Mouse (Mus musculus) heart, postnatal 25 days (tissue): ENCODE measurements around the gene Ankrd34b. TPM values are rescaled to one million over a fixed set of nuclear protein-coding genes. Genes with fewer than 3 reads are reported as not detected.

ENCODE experiments used
- DNase-seq: peaks from one replicate; pipeline ENCODE4 v3.0.0; 2022; ENCODE audit warnings: low spot score
- intact Hi-C: fragments of 180-260 bp; cut with DNase I; formaldehyde crosslinking; loops from one replicate; pipeline ENCODE4 v1.15.1; 2025
- total RNA-seq, 2 experiments: library from RNA; stranded (reverse); gene quantifications; 2 replicates each; pipeline ENCODE4 v1.2.3; 2021

Gene Ankrd34b
- total RNA-seq: not detected

DNA sequence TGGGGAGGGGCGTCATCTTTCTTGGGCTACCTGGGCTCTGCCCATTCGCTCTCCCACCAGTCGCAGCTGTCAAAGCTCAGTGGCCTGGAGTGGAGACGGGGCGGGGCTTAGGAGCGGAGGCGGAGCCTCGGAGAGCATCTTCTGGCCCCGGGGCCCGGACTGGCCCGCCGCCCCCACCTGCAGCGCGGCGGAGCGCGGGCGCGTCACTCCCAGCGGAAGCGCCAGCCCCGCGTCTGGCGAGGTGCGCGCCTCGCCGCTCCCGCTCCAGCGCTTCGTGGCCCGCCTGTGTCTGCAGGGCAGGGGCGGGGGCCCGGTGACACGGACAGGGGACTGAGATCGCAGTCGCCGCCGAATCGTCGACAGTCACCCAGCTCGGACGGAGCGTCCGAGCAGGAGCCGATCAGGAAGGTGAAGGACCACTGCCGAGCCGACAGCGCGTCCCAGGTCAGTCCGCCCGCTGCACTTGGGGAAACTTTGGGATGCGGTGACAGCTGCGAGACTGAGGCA, at the start of gene Ankrd34b:
Gene Ankrd34b (plus strand): TSS at position 139 of the 507 bp plus-strand sequence.
- intact Hi-C loops: no loop called here
- DNase-seq: no peak

DNA sequence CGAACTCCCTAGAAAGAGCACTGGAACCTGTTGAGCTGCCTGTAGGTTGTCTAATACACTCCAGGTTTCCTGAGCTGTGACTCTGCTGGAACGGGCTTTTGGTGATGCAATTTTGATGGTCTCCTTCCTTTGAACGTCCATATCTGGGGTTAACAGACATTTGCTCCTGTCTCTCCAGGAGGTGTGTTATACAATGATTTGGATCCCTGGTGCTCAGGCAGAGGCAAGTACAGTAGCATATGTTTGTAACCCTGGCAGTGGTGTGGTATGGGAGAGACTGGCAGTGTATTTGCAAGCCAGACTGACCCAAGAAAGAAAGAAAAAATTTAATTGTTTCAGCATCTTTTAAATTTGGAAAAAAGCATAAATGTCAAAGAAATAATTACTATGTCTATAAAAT, 38.3 kb upstream of the Ankrd34b start:
- intact Hi-C loops: no loop called here
- DNase-seq: no peak

DNA sequence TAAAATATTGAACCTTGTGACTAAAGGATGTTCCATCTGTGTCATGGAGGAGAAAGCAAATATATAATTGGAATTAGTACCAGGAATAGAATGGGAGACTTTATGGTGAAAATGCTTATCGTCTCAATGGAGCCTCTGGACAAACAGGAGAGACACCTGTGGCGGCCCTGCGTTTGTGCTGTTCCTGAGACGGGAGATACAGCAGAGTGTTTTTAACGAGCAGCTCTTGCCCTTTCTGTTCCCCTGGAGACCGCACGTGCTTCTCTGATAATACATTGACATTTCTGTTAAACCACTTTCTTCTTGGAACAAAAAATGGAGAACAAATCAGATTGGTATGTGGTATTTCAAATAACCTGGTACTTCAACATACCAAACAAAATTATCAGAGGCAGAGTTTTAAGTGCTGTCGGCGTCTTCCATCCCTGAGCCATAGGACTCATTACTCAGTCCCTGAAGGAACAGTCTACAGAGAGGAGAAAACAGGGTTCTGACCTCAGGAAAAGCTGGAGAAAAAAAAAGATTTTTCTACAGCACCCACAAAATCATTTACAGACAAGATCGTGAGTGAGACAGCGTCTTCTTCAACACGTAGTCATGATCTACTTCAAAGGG, 32.5 kb upstream of the Ankrd34b start:
- intact Hi-C loops: no loop called here
- no peak for DNase-seq

DNA sequence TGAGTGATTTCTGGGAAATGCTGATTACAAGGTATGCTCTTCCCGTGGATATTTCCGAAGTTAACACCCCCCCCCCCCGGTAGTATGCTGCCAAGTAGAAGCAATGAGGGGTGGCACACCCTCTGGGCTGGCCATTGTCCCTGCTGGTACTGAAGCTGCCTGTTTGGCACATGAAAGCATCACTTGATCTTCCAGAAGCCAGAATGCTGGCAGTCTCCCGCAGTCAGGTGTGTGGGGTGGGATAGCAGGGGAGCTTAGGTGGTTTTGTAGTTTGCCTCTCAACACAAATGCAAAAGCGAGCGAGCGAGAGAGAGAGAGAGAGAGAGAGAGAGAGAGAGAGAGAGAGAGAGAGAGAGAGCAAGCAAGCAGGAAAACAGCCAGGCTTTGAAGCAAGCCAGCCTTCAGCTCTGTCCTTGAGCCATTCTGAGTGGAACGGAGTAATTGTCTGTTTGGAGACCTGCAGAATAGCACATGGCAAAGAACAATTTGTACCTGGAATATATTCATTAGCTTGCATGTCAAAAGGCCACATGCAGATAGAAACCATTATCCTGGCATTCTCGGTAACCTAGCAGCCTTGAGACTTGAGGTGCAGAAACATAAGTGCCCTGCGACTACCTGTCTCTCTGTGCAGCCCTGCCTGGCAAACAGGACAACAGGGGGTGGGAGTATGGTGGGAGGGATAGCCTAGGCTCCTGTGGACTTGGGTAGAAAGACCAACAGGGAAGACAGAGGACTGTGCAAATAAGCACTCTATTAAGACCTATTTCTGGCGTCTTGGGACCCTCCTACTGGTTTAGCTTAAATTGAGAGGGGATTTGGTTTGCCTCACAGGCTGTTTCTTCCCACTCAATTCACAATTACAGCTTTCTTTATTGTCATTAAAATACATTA, 27.0 kb upstream of the Ankrd34b start:
- intact Hi-C loops: no loop called here
- no peak for DNase-seq

DNA sequence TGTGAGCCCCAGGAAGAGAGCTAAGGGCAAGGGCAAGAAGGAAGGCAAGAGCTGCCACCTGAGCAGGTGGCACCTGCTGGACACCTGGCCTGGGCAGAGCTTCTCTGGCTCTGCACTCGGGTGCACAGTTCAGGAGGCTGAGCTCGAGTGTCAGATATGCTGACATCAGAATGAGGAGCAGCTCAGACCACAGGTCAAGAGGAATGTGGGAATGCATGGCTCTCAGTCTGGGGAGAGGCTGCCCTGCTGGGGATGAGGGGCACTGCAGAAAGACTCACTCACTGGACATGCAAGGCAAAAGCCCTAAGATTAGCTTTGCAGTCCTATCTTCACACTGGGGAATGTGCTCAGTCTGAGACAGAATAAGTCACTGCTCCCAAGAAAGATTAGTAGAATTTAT, 23.6 kb upstream of the Ankrd34b start:
- no peak for DNase-seq
- intact Hi-C loops: no loop called here

DNA sequence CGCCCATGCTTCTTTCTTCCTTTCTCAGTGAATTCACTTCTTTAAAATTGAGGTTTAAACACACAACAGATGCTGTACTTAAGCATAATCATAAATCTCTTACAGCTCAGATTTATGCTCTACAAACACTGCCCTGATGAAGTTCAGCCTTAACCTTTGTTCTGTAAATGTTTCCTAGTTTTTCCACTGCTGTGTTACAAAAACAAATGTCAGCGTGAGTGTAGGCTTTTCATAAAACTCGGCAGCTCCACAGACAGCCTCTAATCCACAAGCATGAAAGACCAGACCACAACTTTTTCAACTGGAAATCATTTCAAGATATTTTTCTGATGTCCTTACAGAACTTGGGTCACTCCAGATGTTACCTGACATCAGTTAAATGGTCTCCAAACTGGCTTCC, 22.2 kb upstream of the Ankrd34b start:
- intact Hi-C loops: no loop called here
- DNase-seq: no peak

DNA sequence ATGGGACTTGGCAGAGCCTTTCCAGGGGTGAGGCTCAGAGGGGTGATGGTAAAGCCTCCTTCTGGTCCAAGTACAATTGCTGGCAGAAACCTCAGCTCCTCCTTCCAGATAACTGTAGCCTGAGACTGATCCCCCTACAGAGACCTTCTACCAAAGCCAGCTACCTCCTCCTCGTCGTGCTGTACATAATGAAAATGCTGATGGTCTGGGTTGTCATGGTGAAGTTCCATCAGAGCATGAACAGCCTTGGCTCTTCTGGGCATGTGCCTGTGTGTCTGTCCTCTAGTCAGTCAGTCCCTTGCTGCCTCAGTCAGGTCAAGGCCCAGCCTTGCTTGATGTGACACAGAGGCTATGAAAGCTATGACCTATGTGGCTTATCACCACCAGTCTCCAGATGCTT, 15.2 kb upstream of the Ankrd34b start:
- no peak for DNase-seq
- intact Hi-C loops: no loop called here

DNA sequence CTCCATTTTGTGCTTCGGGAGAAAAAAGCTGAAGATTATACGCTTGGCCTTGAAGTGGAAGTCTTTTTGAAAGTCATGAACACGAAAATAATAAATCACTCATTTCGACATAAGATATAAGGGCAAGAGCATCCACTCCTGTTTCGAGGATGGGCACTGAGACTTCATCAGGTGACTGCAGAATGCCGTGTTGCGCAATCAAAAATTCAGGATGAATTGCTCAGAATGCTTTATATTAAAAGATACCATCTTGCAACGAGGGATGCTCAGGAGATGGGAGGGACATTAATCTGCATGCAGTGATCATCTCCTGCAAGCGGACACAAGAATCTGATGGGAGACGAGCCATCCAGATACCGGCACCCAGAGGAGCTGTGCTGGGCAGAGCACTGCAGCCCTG, 6.1 kb upstream of the Ankrd34b start:
- intact Hi-C loops: no loop called here
- no peak for DNase-seq

DNA sequence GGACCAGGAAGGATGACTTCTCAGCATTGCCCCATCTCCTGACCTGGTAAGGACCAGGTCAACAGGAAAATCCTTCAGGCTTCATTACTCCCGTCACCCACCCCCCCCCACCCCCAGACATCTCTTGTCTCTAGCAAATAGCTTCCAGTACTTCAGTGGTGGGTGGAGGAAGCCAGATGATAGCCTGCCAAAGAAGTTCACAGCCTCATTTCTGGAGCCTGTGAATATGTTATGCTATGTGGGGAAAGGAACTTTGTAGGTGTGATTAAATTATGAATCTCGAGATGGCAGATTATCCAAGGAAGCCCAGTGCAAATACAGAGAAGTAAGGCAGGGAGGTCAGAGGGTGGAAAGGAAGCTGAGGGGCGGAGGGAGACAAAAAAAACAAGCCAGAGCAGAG, 2.0 kb upstream of the Ankrd34b start:
- no peak for DNase-seq
- intact Hi-C loops: no loop called here

DNA sequence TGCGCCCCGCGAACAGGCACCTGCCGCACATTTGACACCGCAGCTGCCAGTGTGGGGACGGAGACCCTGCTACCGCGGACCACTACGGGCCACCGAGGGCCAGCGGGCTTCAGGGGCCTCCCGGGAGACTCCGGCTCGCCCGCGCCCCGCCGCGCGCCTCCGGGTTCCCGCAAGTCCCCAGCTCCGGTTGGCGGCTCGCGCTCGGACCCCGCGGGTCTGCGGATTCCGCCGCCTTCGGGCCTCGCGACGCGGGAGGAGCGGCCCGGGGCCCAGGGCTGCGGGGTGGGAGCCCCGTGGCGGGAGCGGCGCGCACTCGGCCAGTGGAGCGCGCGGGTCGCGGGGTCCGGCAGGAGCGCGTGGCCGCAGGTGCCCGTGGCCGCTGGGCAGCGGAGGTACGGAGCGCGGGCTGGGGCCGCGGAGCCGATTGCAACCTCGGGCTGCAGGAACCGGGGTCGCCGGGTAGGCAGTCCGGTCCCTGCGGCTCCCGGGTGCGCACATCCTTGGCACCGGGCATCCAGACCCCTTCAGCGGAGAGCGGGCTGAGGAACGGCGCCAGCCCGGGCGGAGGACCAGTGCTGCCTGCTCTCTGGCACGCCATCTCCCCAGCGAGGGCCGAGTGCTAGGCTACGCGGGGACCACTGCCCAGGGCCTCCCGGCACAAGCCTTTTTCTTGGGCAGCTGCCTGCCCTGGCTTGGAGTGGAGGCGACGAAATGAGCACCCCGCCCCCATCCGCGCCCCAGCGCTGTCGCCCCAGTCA, 777 bp downstream of the Ankrd34b start:
- intact Hi-C loops: no loop called here
- DNase-seq: no peak

DNA sequence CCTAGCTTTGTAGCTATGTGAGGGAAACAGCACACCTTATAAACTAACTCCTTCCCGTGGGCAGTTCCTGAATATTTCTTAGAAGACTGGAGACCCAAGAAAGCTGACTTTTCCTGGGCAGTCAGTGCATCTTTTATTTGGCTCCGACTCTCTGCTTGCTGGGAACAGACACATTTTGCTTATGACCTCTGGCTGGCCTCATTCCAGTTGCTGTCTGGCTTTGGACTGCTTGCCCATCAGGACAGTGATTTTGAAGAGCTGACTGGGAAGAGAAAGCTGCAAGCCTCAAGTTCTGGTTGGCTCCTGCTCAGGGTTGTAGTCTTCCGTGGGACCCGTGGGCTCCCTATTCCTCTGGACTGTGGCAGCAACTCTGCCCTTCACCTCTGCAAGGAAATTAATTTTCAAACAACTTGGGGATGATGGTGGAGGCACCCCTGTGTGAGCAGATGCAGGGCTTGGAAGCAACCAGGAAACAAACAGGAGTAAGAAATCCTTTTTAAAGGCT, 1.7 kb downstream of the Ankrd34b start:
- no peak for DNase-seq
- intact Hi-C loops: no loop called here

DNA sequence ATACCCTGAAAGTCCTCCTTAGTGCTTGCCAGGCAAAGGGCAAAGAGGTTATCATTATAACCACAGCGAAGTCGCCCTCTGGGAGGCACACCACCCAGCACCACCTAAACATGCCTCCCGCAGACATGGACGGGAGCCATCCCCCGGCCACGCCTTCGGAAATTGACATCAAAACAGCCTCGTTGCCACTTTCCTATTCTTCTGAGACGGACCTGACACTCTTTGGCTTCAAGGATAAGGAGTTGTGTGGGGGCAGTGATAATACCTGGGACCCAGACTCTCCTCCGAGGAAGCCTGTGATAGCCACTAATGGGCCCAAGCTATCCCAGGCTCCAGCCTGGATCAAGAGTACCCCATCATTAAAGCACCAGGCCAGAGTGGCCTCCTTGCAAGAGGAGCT, 13.0 kb downstream of the Ankrd34b start:
- intact Hi-C loops: no loop called here

DNA sequence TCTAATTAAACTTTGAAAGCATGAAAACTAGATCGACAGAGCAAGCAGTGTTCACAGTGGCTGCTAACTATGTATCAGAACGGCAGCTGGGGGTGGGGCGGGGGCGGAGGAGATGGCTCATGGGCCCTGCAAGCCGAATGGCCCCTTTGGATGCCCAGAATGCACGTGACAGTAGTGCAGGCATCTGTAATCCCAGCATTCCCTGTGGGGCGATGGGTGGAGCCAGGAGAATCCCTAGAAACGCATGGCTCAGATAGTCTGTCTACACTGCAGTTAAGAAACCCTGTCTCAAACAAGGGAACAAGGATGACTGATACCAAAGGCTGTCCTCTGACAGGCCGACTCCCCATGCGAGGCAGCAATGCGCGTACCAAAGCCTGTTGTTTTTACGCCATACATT, 14.6 kb downstream of the Ankrd34b start:
- intact Hi-C loops: no loop called here
- no peak for DNase-seq

More for the DNA sequence above, 13.0 kb downstream of the Ankrd34b start:
- no peak for DNase-seq

DNA sequence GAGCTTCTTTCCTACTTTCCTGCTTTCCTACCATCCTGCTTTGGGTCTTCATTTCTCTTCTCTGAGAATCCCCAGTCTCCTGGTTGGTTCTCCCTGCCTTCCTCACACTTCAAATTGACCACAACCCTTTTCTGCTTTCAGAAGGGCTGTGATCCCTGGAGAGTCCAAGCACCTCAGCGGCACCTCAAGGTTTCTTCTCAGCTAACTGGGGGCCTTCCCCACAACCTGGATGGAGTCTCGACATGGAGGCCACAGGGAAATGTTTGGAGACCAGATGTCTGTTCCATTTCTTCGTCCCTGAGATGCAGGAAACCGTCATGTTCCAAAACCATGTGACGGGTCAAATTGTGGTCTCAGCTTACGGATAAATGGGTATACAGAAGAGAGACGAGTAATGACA, 21.2 kb downstream of the Ankrd34b start:
- DNase-seq: no peak
- intact Hi-C loops: no loop called here

DNA sequence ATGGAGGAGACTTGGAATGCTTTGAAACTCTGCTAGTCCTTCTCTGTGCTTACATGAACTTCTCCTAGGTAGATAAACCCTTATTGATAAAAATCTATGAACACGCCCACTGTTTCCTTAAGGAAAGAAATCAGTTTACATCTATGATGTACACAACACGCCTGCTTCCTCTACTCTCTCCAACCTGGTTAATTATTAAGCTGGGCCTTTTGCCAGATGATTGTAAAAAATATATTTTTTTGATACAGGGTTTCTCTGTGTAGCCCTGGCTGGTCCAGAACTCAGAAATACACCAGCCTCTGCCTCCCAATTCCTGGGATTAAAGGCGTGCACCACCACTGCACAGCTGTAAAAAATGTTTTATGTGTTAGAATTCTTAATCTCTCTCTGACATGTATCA, 39.0 kb downstream of the Ankrd34b start:
- intact Hi-C loops: no loop called here
- no peak for DNase-seq

DNA sequence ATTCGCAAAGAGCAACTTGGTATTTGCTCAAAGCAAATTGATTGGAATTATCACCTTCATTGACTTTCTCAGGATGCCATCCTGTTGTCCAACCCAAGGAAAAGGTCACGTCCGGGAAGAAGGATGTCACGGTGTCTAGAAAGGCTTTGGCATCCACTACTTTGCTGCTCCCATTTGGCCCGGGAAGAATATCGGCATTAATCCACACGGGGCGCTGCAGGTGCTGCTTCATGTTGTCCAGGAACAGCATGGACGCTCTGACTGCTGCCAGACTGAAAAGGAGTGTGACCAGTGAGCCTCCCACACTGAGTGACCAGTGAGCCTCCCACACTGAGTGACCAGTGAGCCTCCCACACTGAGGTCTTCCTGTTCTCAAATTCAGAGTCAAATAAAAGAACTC, 42.2 kb downstream of the Ankrd34b start:
- intact Hi-C loops: no loop called here
- no peak for DNase-seq

DNA sequence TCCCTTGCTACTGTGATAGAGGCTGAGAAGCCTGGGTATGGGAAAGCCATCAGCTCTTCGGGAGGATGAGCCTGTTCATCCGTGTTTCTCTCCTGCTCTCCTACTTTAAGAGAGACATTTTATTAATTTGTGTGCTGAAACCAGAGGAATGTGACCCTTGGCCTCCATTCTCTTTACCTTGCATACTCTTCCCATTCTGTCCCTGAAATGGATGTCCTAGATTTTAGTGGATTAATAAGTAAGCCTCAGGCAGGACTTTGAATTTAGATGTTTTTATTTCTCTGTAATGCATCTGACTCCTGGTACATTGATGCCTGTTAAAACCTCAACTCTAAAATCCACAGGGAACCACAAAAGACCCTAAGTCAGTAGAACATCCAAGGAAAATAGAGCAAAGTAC, 43.7 kb downstream of the Ankrd34b start:
- intact Hi-C loops: no loop called here
- DNase-seq: no peak

DNA sequence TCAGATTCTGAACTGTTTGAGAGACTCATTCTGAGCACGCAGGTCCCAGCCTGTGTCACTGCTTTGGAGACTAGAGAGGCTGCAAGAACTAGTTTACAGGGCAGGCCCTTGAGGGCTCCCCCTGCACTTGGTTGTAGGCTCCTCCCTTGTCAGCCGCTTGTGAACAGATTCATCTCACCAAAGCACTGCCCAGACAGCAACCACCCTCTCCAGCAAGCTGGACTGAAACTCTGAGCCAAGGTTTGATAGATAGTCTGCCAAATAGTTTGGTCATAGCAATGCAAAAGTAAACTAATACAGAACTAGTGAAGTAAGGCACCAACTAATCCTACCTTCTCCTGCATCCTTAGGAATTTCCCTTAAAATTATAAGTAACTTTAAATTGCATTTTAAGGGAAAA, 44.5 kb downstream of the Ankrd34b start:
- intact Hi-C loops: no loop called here

DNA sequence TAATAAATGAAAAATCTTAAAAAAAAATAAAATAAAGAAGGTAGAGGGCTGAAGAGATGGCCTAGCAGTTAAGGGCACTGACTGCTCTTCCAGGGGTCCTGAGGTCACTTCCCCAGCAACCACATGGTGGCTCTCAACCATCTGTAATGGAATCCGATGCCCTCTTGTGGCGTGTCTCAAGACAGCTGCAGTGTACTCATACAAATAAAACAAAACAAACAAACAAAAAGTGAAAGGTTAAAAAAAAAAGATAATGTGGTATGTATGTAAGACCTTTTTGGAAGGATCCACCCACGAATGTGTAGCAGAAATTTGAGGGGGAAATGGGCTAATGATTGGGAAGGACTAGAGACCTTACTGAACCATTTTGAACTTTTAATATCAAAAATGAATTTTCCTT, 57.7 kb downstream of the Ankrd34b start:
- intact Hi-C loops: loop anchor here (2.0 kb wide), 1 partner anchor 127 kb away; no protein-coding TSS in a partner anchor
- DNase-seq: no peak

More for the DNA sequence above, 44.5 kb downstream of the Ankrd34b start:
- DNase-seq: no peak

DNA sequence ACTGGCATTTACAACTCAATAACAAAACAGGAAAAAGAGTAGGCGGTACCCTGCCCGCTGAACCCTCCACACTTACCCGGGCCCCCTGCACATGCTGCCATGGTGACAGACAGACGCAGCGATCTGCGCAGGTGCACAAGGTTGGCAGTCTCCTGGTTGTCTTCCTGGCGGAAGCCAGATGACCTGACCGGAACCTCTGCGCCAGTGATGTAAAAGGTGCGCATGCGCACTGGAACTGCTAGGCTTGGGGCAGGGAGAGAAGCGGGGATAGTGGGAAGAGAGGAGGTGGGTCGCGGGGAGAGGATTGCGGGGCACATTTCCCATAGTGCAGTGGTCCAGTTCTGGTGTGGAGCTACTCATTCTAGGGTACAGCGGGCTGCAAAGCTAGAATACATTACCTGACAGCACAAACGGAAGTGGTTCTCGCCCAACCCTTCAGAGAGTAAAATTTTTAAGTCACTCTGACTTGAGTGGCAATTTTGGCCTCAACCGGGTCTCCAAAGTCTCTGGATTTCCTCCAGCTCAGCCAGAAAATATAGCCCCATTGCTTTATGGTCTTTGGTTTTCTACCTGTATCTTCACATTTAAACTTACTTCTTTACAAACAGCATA, 58.3 kb downstream of the Ankrd34b start, which contains the start of gene Fam151b:
Gene Fam151b (minus strand): TSS at position 164 of the 612 bp plus-strand sequence.
- intact Hi-C loops: loop anchor here (2.0 kb wide), 2 partner anchors 127 to 575 kb away; no protein-coding TSS in a partner anchor
- DNase-seq: peak; percentile 82
